25 mouse cellular contexts compared by ENCODE assay signal in the genomic region with DNA sequence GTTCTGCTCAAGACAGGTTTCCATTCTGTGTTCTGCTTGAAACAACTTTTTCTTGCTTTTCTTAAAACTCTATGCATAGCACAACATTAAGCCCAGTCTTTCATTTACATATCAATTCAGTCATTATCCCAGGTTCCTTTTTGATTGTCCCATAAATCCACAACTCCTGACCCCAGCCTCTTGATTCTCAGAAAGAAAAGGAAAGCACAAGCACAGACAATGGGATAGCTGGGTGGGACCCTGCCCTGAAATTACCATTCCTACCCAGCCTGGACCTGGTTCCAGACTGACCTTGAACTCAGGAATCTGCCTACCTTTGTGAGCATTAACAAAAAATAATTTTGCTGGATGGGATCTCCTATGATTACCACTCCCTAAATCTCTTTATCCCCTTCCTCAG.
DNase-seq lines count a peak whose midpoint lies in the region; ATAC-seq and TF ChIP-seq lines count a peak whose summit lies in the region.
"Had no signal": no experiment of that assay in that cellular context is flagged by ENCODE, and none has a peak within 500 bp of the region (broad histone marks: within the 10 kb centered on the region; RNA-seq: fewer than 3 reads in every experiment).

No protein-coding gene starts in this region.

- H3K27ac ChIP-seq in ES-Bruce4 (ENCODE audit: insufficient read depth, low read length) (peak overlapping the region; percentile 80), ES-E14 (ENCODE audit: insufficient read depth, low read depth, low read length, poor library complexity, severe bottlenecking) (peak overlapping the region; percentile 53; the same call in 1 of the 2 replicates)
- no peak overlapping the region for H3K27ac ChIP-seq in liver, embryonic 11.5 days (ENCODE audit: low read depth, low read length)
- H3K27ac ChIP-seq: embryonic facial prominence, embryonic 13.5 days; embryonic facial prominence, embryonic 15.5 days; forebrain, embryonic 10.5 days; forebrain, embryonic 12.5 days had no signal

- H3K4me1 ChIP-seq in ES-Bruce4 (ENCODE audit: control insufficient read depth, insufficient read depth, low read length) (no peaks in the 10 kb centered on the region), ES-E14 (ENCODE audit: control insufficient read depth in 2 of 2, insufficient read depth in 2 of 2, low read length in 2 of 2, poor library complexity in 1 of 2) (peaks cover 3 to 13% of the 10 kb centered on the region in 2 experiments; a peak in 3 of 4 replicates)
- H3K4me1 ChIP-seq in liver, embryonic 11.5 days (replicated peaks; ENCODE audit: control insufficient read depth, insufficient read depth, low read length) = no peaks in the 10 kb centered on the region
- H3K4me1 ChIP-seq: embryonic facial prominence, embryonic 13.5 days; embryonic facial prominence, embryonic 15.5 days; forebrain, embryonic 10.5 days; forebrain, embryonic 12.5 days had no signal

- ATAC-seq in liver, embryonic 11.5 days (replicated peaks; ENCODE audit: low FRiP score) = no peak
- ATAC-seq: CD4-positive, CD25-positive, alpha-beta regulatory T cell, adult 4 months; forebrain, embryonic 14.5 days; forebrain, embryonic 16.5 days had no signal

- no peaks in the 10 kb centered on the region for H3K27me3 ChIP-seq in ES-Bruce4 (ENCODE audit: control insufficient read depth, insufficient read depth, low read length, poor library complexity, severe bottlenecking)
- no peaks in the 10 kb centered on the region for H3K27me3 ChIP-seq in liver, embryonic 11.5 days (replicated peaks; ENCODE audit: control insufficient read depth, insufficient read depth, low read length)
- H3K27me3 ChIP-seq: CH12.LX; embryonic facial prominence, embryonic 13.5 days; embryonic facial prominence, embryonic 15.5 days; forebrain, embryonic 12.5 days had no signal

- no peak for TF ChIP-seq POLR2A in ES-Bruce4 (IDR thresholded peaks at IDR 0.05; ENCODE audit: insufficient read depth, low read length)

- in situ Hi-C loops in ES-E14 (cut with MboI; ENCODE audit: low sequenced_read_pairs in 2 of 2, unreplicated experiment in 2 of 2) = no loop called here

- H3K9me3 ChIP-seq in ES-Bruce4 (replicated peaks; ENCODE audit: control insufficient read depth, insufficient read depth, low read length, poor library complexity, severe bottlenecking) (no peaks in the 10 kb centered on the region), ES-E14 (ENCODE audit: control insufficient read depth, insufficient read depth, low read depth, low read length) (no peaks in the 10 kb centered on the region)
- no peaks in the 10 kb centered on the region for H3K9me3 ChIP-seq in liver, embryonic 11.5 days (ENCODE audit: control insufficient read depth, low read length)
- H3K9me3 ChIP-seq: embryonic facial prominence, embryonic 13.5 days; embryonic facial prominence, embryonic 15.5 days; forebrain, embryonic 10.5 days; forebrain, embryonic 12.5 days had no signal

- H3K36me3 ChIP-seq in ES-Bruce4 (ENCODE audit: control insufficient read depth, insufficient read depth, low read length, poor library complexity, severe bottlenecking) (no peaks in the 10 kb centered on the region), ES-E14 (ENCODE audit: control insufficient read depth, insufficient read depth, low read length, poor library complexity, severe bottlenecking) (no peaks in the 10 kb centered on the region)
- H3K36me3 ChIP-seq in liver, embryonic 11.5 days (ENCODE audit: control insufficient read depth, insufficient read depth, low read length) = no peaks in the 10 kb centered on the region
- H3K36me3 ChIP-seq: embryonic facial prominence, embryonic 13.5 days; embryonic facial prominence, embryonic 15.5 days; forebrain, embryonic 10.5 days; forebrain, embryonic 12.5 days had no signal

- TF ChIP-seq EP300 in ES-Bruce4 (IDR thresholded peaks at IDR 0.05; ENCODE audit: insufficient read depth, low read depth, low read length) = peak; percentile 78; the same call in 1 of the 2 replicates

- TF ChIP-seq CTCF in ES-Bruce4 (IDR thresholded peaks at IDR 0.05; ENCODE audit: low read depth, low read length) = no peak

- DNase-seq in ES-E14 (ENCODE audit: low read depth, low spot score) (peak; percentile 49), ZHBTc4 (ENCODE audit: low read depth, low spot score) (peak; percentile 87)
- no peak for DNase-seq in layer of hippocampus, postnatal 14 days (ENCODE audit: low spot score in 2 of 2)
- no peak for DNase-seq in liver, embryonic 11.5 days (ENCODE audit: low spot score)
- DNase-seq: adrenal gland, adult 2 months; adrenal gland, postnatal 10 days; adrenal gland, postnatal 25 days; B cell, adult 2 months; cerebellum, adult 11 months; cerebellum, adult 18-20 months; cerebellum, adult 8-10 months; cerebellum, adult 9-11 months; cerebellum, postnatal 14 days; cerebellum, postnatal 36 days; embryo, embryonic 11 days had no signal

- H3K4me3 ChIP-seq in ES-Bruce4 (ENCODE audit: low read depth, low read length) (no peak overlapping the region), ES-E14 (ENCODE audit: insufficient read depth in 1 of 2, low read depth in 1 of 2, low read length in 2 of 2, poor library complexity in 1 of 2, severe bottlenecking in 1 of 2) (no peak overlapping the region)
- H3K4me3 ChIP-seq in liver, embryonic 11.5 days (ENCODE audit: low read depth, low read length) = no peak overlapping the region
- H3K4me3 ChIP-seq: embryonic facial prominence, embryonic 13.5 days; embryonic facial prominence, embryonic 15.5 days; erythroblast, embryonic 14.5 days; forebrain, embryonic 10.5 days; forebrain, embryonic 12.5 days had no signal

- no peak overlapping the region for H3K4me2 ChIP-seq in liver, embryonic 11.5 days
- H3K4me2 ChIP-seq: embryonic facial prominence, embryonic 13.5 days; embryonic facial prominence, embryonic 15.5 days; forebrain, embryonic 12.5 days had no signal

- H3K9ac ChIP-seq in ES-Bruce4 (ENCODE audit: low read depth, poor library complexity, severe bottlenecking) (no peak overlapping the region), ES-E14 (ENCODE audit: insufficient read depth, low read depth, low read length, poor library complexity, severe bottlenecking) (no peak overlapping the region)
- no peak overlapping the region for H3K9ac ChIP-seq in liver, embryonic 11.5 days (ENCODE audit: low read depth, low read length)
- H3K9ac ChIP-seq: embryonic facial prominence, embryonic 13.5 days; embryonic facial prominence, embryonic 15.5 days; forebrain, embryonic 12.5 days had no signal

TF ChIP-seq in ES-E14, 5 proteins besides CTCF, POLR2A, EP300 and RAD21:
- TF ChIP-seq CHD2 (IDR thresholded peaks at IDR 0.05; ENCODE audit: low read depth, low read length) = no peak
- TF ChIP-seq HCFC1 (IDR thresholded peaks at IDR 0.05; ENCODE audit: borderline replicate concordance, insufficient read depth, low read length) = no peak
- no peak for TF ChIP-seq ZNF384 (IDR thresholded peaks at IDR 0.05; ENCODE audit: low read depth, low read length)
- no peak for TF ChIP-seq MAFK (IDR thresholded peaks at IDR 0.05; ENCODE audit: insufficient read depth, low read depth, low read length)
- no peak for TF ChIP-seq ZC3H11A (IDR thresholded peaks at IDR 0.05; ENCODE audit: borderline replicate concordance, low read depth, low read length)

Comparison
In these comparisons a context has a peak if more than half of its experiments do, and no peak if none do; other contexts are left out.
1. DNase-seq: peak in ES-E14 (single experiment) and ZHBTc4 (single experiment); none in layer of hippocampus, postnatal 14 days (0 of 2) and liver, embryonic 11.5 days (single experiment).